Mouse (Mus musculus) heart, embryonic 11.5 days (tissue): ENCODE results near the gene Pgghg. TPM values are rescaled to one million over a fixed set of nuclear protein-coding genes. Genes with fewer than 3 reads are reported as not detected.
A peak's percentile ranks its signal among the peaks of the same experiment; 100 is the strongest.

Experiments used
- ATAC-seq: fragments of 200-750 bp; cut with Nextera tagmentation; replicated peaks from 2 replicates; pipeline ENCODE4 v1.8.0; 2017; ENCODE audit warnings: moderate library complexity; ENCODE audit not compliant: insufficient number of reproducible peaks, low FRiP score, low TSS enrichment
- H3K27ac ChIP-seq: fragments of 300-500 bp; sonication (generic); 2 replicates; pipeline ENCODE4 v1.5.1; 2014; ENCODE audit warnings: mild to moderate bottlenecking, low read depth, low read length
- H3K27me3 ChIP-seq: fragments of 300-500 bp; sonication (generic); 2 replicates; pipeline ENCODE4 v1.6.1; 2014; ENCODE audit warnings: mild to moderate bottlenecking, low read length, mixed read lengths; ENCODE audit not compliant: control insufficient read depth, insufficient read depth
- H3K36me3 ChIP-seq: fragments of 300-500 bp; sonication (generic); 2 replicates; pipeline ENCODE4 v1.6.1; 2014; ENCODE audit warnings: mild to moderate bottlenecking, low read length, moderate library complexity, mixed read lengths; ENCODE audit not compliant: control insufficient read depth, insufficient read depth
- H3K4me1 ChIP-seq: fragments of 300-500 bp; sonication (generic); 2 replicates; pipeline ENCODE4 v1.6.1; 2014; ENCODE audit warnings: low read length; ENCODE audit not compliant: control insufficient read depth, insufficient read depth
- H3K4me2 ChIP-seq: fragments of 300-500 bp; sonication (generic); 2 replicates; pipeline ENCODE4 v1.6.1; 2014; ENCODE audit warnings: mild to moderate bottlenecking, moderate library complexity
- H3K4me3 ChIP-seq: fragments of 300-500 bp; sonication (generic); 2 replicates; pipeline ENCODE4 v1.5.1; 2014; ENCODE audit warnings: low read depth, low read length
- H3K9ac ChIP-seq: fragments of 300-500 bp; sonication (generic); 2 replicates; pipeline ENCODE4 v1.6.1; 2014; ENCODE audit warnings: mild to moderate bottlenecking, low read depth, low read length, moderate library complexity
- H3K9me3 ChIP-seq: fragments of 300-500 bp; sonication (generic); replicated peaks from 2 replicates; pipeline ENCODE4 v1.6.1; 2016; ENCODE audit warnings: low read length; ENCODE audit not compliant: control insufficient read depth
- WGBS: fragments of 180-500 bp; shearing (Covaris S2); extraction: QIAGEN DNeasy Blood & Tissue Kit; methylation state at CpG from one replicate; pipeline ENCODE4 v1.1.7; 2014; ENCODE audit not compliant: insufficient replicate concordance; 5-methylcytosine and 5-hydroxymethylcytosine counted together
- polyA plus RNA-seq: library from polyadenylated mRNA; unstranded; fragments of >200 nt; fragmentation: Nextera tagmentation; extraction: Ambion mirVana; gene quantifications from 2 replicates; pipeline ENCODE4 v1.2.1, GENCODE M21; 2014

The Pgghg gene
- polyA plus RNA-seq, 1 experiment from 2014 or later = 11.1 TPM

GRCm38 (mm10) chr7:140905642-140906081, 35.5 kb upstream of the Pgghg start:
- 49% methylated on average over 2 of the region's 2 CpGs for WGBS
- no peak for ATAC-seq
- Histone ChIP-seq H3K4me1 (peaks cover 4% of the 10 kb centered on the region; the same call in 1 of the 2 replicates), H3K9ac (no peak overlapping the region), H3K36me3 (no peaks in the 10 kb centered on the region), H3K27me3 (no peaks in the 10 kb centered on the region), H3K9me3 (no peaks in the 10 kb centered on the region), H3K27ac (no peak overlapping the region), H3K4me2 (no peak overlapping the region), H3K4me3 (no peak overlapping the region)

GRCm38 (mm10) chr7:140907131-140907530, 34.1 kb upstream of the Pgghg start:
- H3K9ac ChIP-seq = no peak overlapping the region
- H3K27me3 ChIP-seq = no peaks in the 10 kb centered on the region
- H3K4me3 ChIP-seq = no peak overlapping the region
- H3K4me2 ChIP-seq = no peak overlapping the region
- H3K36me3 ChIP-seq = no peaks in the 10 kb centered on the region
- H3K27ac ChIP-seq = no peak overlapping the region
- WGBS = 76% methylated on average over 13 of the region's 13 CpGs
- no peaks in the 10 kb centered on the region for H3K4me1 ChIP-seq
- no peak for ATAC-seq
- H3K9me3 ChIP-seq = no peaks in the 10 kb centered on the region

- Histone ChIP-seq H3K4me2 (no peak overlapping the region), H3K9me3 (no peaks in the 10 kb centered on the region), H3K4me1 (no peaks in the 10 kb centered on the region), H3K4me3 (no peak overlapping the region), H3K27ac (no peak overlapping the region), H3K27me3 (0 out of 2 replicates have a peak, but pooled peaks cover 2% of the 10 kb centered on the region), H3K36me3 (no peaks in the 10 kb centered on the region), H3K9ac (no peak overlapping the region)
- WGBS = 77% methylated on average over 7 of the region's 7 CpGs
- ATAC-seq = no peak
Observed at GRCm38 (mm10) chr7:140907697-140908096, 33.5 kb upstream of the Pgghg start.

- Histone ChIP-seq H3K9me3 (no peaks in the 10 kb centered on the region), H3K4me2 (no peak overlapping the region; the same call in 1 of the 2 replicates), H3K27me3 (0 out of 2 replicates have a peak, but pooled peaks cover 2% of the 10 kb centered on the region), H3K4me3 (no peak overlapping the region), H3K27ac (no peak overlapping the region), H3K36me3 (no peaks in the 10 kb centered on the region), H3K4me1 (no peaks in the 10 kb centered on the region), H3K9ac (no peak overlapping the region)
- WGBS = 49% methylated on average over 7 of the region's 7 CpGs
- no peak for ATAC-seq
Observed at GRCm38 (mm10) chr7:140908181-140908580, 33.0 kb upstream of the Pgghg start.

GRCm38 (mm10) chr7:140908634-140909107, 32.5 kb upstream of the Pgghg start:
- peak overlapping the region; percentile 37 for H3K4me3 ChIP-seq
- peak; percentile 36; the same call in 1 of the 2 replicates for ATAC-seq
- H3K36me3 ChIP-seq = no peaks in the 10 kb centered on the region
- H3K4me1 ChIP-seq = no peaks in the 10 kb centered on the region
- no peaks in the 10 kb centered on the region for H3K9me3 ChIP-seq
- WGBS = under 1% methylated on average over 19 of the region's 19 CpGs
- H3K27ac ChIP-seq = no peak overlapping the region
- peak overlapping the region; percentile 75 for H3K4me2 ChIP-seq
- H3K27me3 ChIP-seq = 0 out of 2 replicates have a peak, but pooled peaks cover 2% of the 10 kb centered on the region
- peak overlapping the region; percentile 30; the same call in 1 of the 2 replicates for H3K9ac ChIP-seq

- WGBS = 65% methylated on average over 3 of the region's 3 CpGs
- H3K27me3 ChIP-seq = 0 out of 2 replicates have a peak, but pooled peaks cover 3% of the 10 kb centered on the region
- H3K4me2 ChIP-seq = no peak overlapping the region
- no peaks in the 10 kb centered on the region for H3K9me3 ChIP-seq
- no peak overlapping the region for H3K9ac ChIP-seq
- H3K27ac ChIP-seq = no peak overlapping the region
- no peak overlapping the region for H3K4me3 ChIP-seq
- no peaks in the 10 kb centered on the region for H3K36me3 ChIP-seq
- ATAC-seq = no peak
- H3K4me1 ChIP-seq = no peaks in the 10 kb centered on the region
Observed at GRCm38 (mm10) chr7:140912293-140912692, 28.9 kb upstream of the Pgghg start.

- Histone ChIP-seq H3K9me3 (no peaks in the 10 kb centered on the region), H3K4me3 (no peak overlapping the region), H3K27ac (no peak overlapping the region), H3K36me3 (no peaks in the 10 kb centered on the region), H3K4me1 (no peaks in the 10 kb centered on the region), H3K4me2 (no peak overlapping the region), H3K27me3 (peaks cover 6% of the 10 kb centered on the region; the same call in 1 of the 2 replicates), H3K9ac (no peak overlapping the region)
- ATAC-seq = no peak
- 65% methylated on average over 5 of the region's 5 CpGs for WGBS
Observed at GRCm38 (mm10) chr7:140912846-140913482, 28.2 kb upstream of the Pgghg start.

- Histone ChIP-seq H3K36me3 (no peaks in the 10 kb centered on the region), H3K27ac (no peak overlapping the region), H3K9me3 (no peaks in the 10 kb centered on the region), H3K4me3 (no peak overlapping the region), H3K4me1 (no peaks in the 10 kb centered on the region), H3K9ac (no peak overlapping the region), H3K4me2 (no peak overlapping the region), H3K27me3 (peaks cover 15% of the 10 kb centered on the region)
- no peak for ATAC-seq
- 72% methylated on average over 8 of the region's 8 CpGs for WGBS
Observed at GRCm38 (mm10) chr7:140914031-140914690, 27.0 kb upstream of the Pgghg start.
